Mouse (Mus musculus) forebrain, embryonic 11.5 days (tissue): Measurements from ENCODE around the gene Zfp52. TPM values are rescaled to one million over a fixed set of nuclear protein-coding genes. Genes with fewer than 3 reads are reported as not detected.

Source experiments
- ATAC-seq: fragments of 200-750 bp; cut with Nextera tagmentation; replicated peaks from 2 replicates; pipeline ENCODE4 v1.8.0; 2017; ENCODE audit warnings: moderate TSS enrichment; ENCODE audit not compliant: low FRiP score
- DNase-seq: peaks from one replicate; pipeline ENCODE4 v3.0.0-alpha.2; 2017; ENCODE audit warnings: low spot score
- H3K27ac ChIP-seq: fragments of 300-500 bp; sonication (generic); 2 replicates; pipeline ENCODE4 v1.5.1; 2014; ENCODE audit warnings: low read depth, low read length
- H3K27me3 ChIP-seq: fragments of 300-500 bp; sonication (generic); 2 replicates; pipeline ENCODE4 v1.6.1; 2014; ENCODE audit warnings: mild to moderate bottlenecking, low read length, mixed read lengths; ENCODE audit not compliant: control insufficient read depth, insufficient read depth
- H3K36me3 ChIP-seq: fragments of 300-500 bp; sonication (generic); 2 replicates; pipeline ENCODE4 v1.6.1; 2014; ENCODE audit warnings: mild to moderate bottlenecking, low read length, moderate library complexity, mixed read lengths; ENCODE audit not compliant: control insufficient read depth, insufficient read depth
- H3K4me1 ChIP-seq: fragments of 300-500 bp; sonication (generic); replicated peaks from 2 replicates; pipeline ENCODE4 v1.6.1; 2014; ENCODE audit warnings: low read length, mixed read lengths; ENCODE audit not compliant: control insufficient read depth, insufficient read depth
- H3K4me2 ChIP-seq: fragments of 300-500 bp; sonication (generic); 2 replicates; pipeline ENCODE4 v1.6.1; 2014; ENCODE audit warnings: low read depth, mild to moderate bottlenecking, low read length, moderate library complexity, mixed read lengths; ENCODE audit not compliant: severe bottlenecking
- H3K4me3 ChIP-seq: fragments of 300-500 bp; sonication (generic); 2 replicates; pipeline ENCODE4 v1.5.1; 2014; ENCODE audit warnings: low read depth, low read length
- H3K9ac ChIP-seq: fragments of 300-500 bp; sonication (generic); 2 replicates; pipeline ENCODE4 v1.6.1; 2014; ENCODE audit warnings: low read length
- H3K9me3 ChIP-seq: fragments of 300-500 bp; sonication (generic); 2 replicates; pipeline ENCODE4 v1.6.1; 2016; ENCODE audit warnings: low read length, mixed read lengths; ENCODE audit not compliant: control insufficient read depth
- WGBS: fragments of 180-500 bp; shearing (Covaris S2); extraction: QIAGEN DNeasy Blood & Tissue Kit; methylation state at CpG from one replicate; pipeline ENCODE4 v1.1.7; 2014; 5-methylcytosine and 5-hydroxymethylcytosine counted together
- polyA plus RNA-seq: library from polyadenylated mRNA; unstranded; fragments of >200 nt; fragmentation: Nextera tagmentation; extraction: Ambion mirVana; gene quantifications from 2 replicates; pipeline ENCODE4 v1.2.1, GENCODE M21; 2014

Zfp52 gene
- polyA plus RNA-seq, 1 experiment from 2014 or later: 1.3 TPM

DNA sequence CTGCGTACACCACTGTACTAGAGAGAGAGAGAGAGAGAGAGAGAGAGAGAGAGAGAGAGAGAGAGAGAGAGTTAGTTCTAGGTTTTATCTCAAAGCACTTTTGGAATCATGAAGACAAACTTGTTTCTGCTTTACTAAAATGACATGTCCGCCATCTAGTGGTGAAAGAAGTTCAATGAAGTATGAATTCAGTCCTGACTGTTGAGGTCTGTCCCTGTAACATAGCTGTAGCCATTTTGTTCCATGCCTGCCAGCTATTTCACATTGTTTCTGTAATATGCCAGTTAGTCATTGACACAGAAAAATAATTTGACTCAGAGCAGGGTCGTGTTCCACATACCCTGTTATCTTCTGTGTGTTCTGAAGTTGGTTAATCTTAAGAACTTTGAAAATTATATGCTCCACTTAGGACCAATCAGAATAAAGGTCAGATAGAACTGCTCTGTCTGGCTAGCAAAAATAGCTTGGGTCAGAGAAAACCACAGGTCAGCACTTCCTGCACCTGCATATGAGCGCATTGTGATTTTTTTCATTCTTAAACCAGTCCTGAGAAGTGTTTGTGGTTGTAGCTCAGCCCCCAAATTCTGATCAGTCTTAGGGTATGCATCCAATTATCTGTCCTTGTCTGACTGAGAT is 761 bp upstream of the Zfp52 start:
- 22% methylated on average over 4 of the region's 4 CpGs for WGBS
- no peaks in the 10 kb centered on the region for H3K9me3 ChIP-seq
- ATAC-seq (peak; percentile 17), DNase-seq (no peak)
- H3K4me2 ChIP-seq: no peak overlapping the region
- H3K27ac ChIP-seq: no peak overlapping the region
- no peak overlapping the region for H3K9ac ChIP-seq
- no peak overlapping the region for H3K4me3 ChIP-seq
- H3K36me3 ChIP-seq: no peaks in the 10 kb centered on the region
- H3K4me1 ChIP-seq: peaks cover 7% of the 10 kb centered on the region; the same call in 1 of the 2 replicates
- H3K27me3 ChIP-seq: no peaks in the 10 kb centered on the region

DNA sequence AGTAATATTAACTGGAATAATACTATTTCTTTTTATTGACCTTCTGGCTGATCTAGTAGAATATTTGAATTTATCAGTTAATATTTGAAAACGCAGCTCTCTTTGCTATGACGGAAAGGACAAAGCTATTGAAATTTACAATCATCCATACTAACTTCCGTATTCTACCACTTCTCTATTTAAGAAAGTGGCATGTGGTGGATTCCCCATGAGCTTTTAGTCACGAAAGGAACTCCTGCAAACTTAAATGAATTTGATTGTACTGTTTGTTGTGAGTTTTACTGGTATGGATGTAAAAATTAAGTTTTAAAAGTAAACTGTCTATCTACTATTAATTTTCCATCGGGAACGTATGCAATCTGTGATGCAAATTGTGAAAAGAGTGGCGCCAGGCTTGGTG is 757 bp downstream of the Zfp52 start:
- Histone ChIP-seq H3K4me1 (peaks cover 7% of the 10 kb centered on the region; the same call in 1 of the 2 replicates), H3K27ac (no peak overlapping the region), H3K27me3 (no peaks in the 10 kb centered on the region), H3K4me3 (peak overlapping the region; percentile 41; the same call in 1 of the 2 replicates), H3K9ac (peak overlapping the region; percentile 56), H3K4me2 (peak overlapping the region; percentile 65; the same call in 1 of the 2 replicates), H3K9me3 (no peaks in the 10 kb centered on the region), H3K36me3 (no peaks in the 10 kb centered on the region)
- 38% methylated on average over 7 of the region's 7 CpGs for WGBS
- ATAC-seq: no peak
- DNase-seq: no peak

DNA sequence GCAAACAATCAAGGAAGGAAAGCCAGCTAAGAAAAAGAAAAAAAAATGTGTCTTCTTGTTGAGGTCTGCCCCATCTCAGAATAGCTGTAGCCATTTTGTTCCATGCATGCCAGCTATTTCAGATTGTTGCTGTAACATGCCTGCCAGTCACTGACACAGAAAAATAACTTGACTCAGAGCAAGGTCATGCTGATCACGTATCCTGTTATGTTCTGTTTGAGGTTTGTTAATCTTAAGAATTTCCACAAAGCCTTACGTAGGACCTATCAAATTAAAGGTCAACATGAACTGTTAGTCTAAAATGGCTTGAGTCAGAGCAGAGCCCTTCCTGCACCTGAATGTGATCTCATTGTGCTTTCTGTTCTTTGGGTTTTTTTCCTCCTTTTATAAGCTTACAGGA is 1.3 kb downstream of the Zfp52 start:
- Histone ChIP-seq H3K27me3 (no peaks in the 10 kb centered on the region), H3K9me3 (no peaks in the 10 kb centered on the region), H3K27ac (no peak overlapping the region), H3K4me1 (peaks cover 7% of the 10 kb centered on the region; the same call in 1 of the 2 replicates), H3K9ac (no peak overlapping the region), H3K4me2 (no peak overlapping the region), H3K36me3 (no peaks in the 10 kb centered on the region), H3K4me3 (no peak overlapping the region)
- ATAC-seq (no peak), DNase-seq (no peak)
- WGBS: 83% methylated on average over 2 of the region's 2 CpGs

DNA sequence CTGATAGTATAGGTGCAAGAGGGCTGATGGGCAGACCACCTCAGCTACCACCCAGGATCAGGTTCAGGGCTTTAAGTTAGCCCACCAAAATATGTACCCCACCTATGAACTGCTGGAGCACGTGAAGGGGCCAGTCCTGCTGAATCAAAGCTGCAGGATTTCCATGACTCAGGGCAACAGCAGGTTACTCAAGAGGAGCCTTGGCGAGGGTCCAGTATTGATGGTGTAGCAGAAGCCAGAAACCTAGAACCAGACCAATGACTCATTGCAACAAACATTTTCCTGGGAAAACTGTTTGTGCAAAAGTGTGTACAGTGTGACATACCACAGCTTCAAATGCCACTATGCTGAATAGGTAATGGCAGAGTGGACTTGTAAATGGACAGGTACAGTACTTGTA is 22.5 kb downstream of the Zfp52 start:
- Histone ChIP-seq H3K36me3 (no peaks in the 10 kb centered on the region), H3K9ac (no peak overlapping the region), H3K27ac (no peak overlapping the region), H3K4me1 (no peaks in the 10 kb centered on the region), H3K27me3 (no peaks in the 10 kb centered on the region), H3K4me2 (no peak overlapping the region), H3K4me3 (no peak overlapping the region), H3K9me3 (no peaks in the 10 kb centered on the region)
- ATAC-seq (no peak), DNase-seq (no peak)
- WGBS: 93% methylated on average over 2 of the region's 2 CpGs

DNA sequence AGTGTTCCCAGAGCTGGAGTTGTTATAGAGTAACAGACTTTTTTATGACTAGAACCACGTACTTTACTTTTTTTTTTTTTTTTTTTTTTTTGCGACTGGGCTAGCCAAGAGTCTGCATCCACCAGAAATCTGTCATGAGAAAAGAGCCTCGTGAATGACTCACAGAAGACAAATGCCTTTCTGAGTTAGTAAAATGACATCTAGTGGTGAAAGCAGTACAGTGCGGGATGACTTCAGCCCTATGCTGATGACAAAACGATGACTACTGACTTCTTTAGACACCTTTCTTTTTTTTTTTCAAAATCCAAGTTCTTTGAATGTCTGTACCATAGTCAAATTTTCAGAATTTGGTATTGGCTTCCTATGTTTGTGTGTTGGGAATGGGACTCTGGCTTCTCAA is 30.9 kb downstream of the Zfp52 start:
- peak overlapping the region; percentile 56 for H3K9ac ChIP-seq
- peak overlapping the region; percentile 52 for H3K4me2 ChIP-seq
- no peaks in the 10 kb centered on the region for H3K9me3 ChIP-seq
- no peaks in the 10 kb centered on the region for H3K27me3 ChIP-seq
- 8% methylated on average over 5 of the region's 5 CpGs for WGBS
- ATAC-seq (peak; percentile 74), DNase-seq (no peak)
- no peaks in the 10 kb centered on the region for H3K36me3 ChIP-seq
- H3K4me3 ChIP-seq: peak overlapping the region; percentile 40
- H3K27ac ChIP-seq: peak overlapping the region; percentile 54; the same call in 1 of the 2 replicates
- H3K4me1 ChIP-seq: 0 out of 2 replicates have a peak, but pooled peaks cover 2% of the 10 kb centered on the region

DNA sequence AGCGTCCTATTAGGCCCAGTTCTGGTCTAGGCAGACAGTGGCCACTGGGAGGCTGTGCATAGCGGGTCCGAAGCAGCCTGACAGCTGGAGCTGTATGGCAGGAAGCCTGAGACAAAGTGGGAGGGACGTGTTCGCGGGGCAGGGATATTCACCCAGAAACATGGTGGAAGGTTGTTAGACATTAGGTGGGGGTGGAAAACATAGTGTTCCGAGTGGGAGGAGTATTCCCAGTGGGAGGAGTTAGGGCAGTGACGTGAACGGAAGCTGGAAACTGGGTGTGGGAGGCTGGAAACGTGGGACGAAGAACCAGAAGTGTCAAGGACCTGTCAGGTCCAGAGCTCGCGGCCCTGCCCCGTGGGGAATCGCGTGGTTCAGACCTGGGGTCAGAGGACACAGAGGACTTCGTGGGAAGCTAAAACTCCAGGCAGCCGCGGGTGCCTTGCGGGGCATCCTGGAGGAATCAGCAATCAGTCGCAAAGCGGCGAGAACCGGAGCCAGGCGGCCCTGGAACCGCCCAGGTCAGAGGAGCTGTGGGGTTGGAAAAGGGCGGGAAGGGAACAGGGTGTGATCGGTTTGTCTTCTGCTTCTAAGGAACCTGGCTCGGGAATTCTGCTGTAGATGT is 31.5 kb downstream of the Zfp52 start, which contains the start of gene Zfp948:
Zfp948 (plus strand) TSS at position 281 of the 622 bp plus-strand sequence.
- peak within 1 kb of the TSS; percentile 56 for H3K9ac ChIP-seq
- peak; percentile 94 for ATAC-seq
- WGBS: under 1% methylated on average over 29 of the region's 29 CpGs

DNA sequence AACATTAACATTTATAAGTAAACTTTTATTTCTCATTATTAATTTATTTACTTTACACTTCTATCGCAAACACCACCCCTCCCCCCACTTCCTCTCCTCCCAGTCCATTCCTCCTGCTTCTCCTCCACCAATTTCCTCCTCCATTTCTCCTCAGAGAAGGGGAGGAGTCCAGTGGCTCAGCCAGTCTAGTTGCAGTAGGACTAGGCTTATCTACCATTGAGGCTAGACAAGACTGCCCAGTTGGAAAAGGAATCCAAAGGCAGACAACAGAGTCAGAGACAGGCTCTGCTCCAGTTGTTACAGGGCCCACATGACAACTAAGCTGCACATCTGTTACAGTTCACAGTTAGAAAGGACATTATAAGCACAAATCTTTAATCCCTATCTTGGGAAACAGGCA is 32.4 kb downstream of the Zfp52 start:
- DNase-seq: peak; percentile 51
- Histone ChIP-seq H3K36me3 (no peaks in the 10 kb centered on the region), H3K9me3 (no peaks in the 10 kb centered on the region), H3K9ac (no peak overlapping the region), H3K4me3 (peak overlapping the region; percentile 40), H3K4me1 (0 out of 2 replicates have a peak, but pooled peaks cover 2% of the 10 kb centered on the region), H3K27ac (no peak overlapping the region), H3K27me3 (no peaks in the 10 kb centered on the region), H3K4me2 (peak overlapping the region; percentile 48)
- 0 out of 2 replicates have a peak, but pooled peaks have one; percentile 11 for ATAC-seq
- 68% methylated on average over 1 of the region's 1 CpGs for WGBS

More for the DNA sequence above, 31.5 kb downstream of the Zfp52 start, which contains the start of gene Zfp948:
- Histone ChIP-seq H3K27me3 (no peaks in the 10 kb centered on the region), H3K4me3 (peak within 1 kb of the TSS; percentile 40), H3K4me1 (0 out of 2 replicates have a peak, but pooled peaks cover 2% of the 10 kb centered on the region), H3K4me2 (peak within 1 kb of the TSS; percentile 52), H3K27ac (peak within 1 kb of the TSS; percentile 54; the same call in 1 of the 2 replicates), H3K9me3 (no peaks in the 10 kb centered on the region), H3K36me3 (no peaks in the 10 kb centered on the region)
- peak; percentile 85 for DNase-seq

DNA sequence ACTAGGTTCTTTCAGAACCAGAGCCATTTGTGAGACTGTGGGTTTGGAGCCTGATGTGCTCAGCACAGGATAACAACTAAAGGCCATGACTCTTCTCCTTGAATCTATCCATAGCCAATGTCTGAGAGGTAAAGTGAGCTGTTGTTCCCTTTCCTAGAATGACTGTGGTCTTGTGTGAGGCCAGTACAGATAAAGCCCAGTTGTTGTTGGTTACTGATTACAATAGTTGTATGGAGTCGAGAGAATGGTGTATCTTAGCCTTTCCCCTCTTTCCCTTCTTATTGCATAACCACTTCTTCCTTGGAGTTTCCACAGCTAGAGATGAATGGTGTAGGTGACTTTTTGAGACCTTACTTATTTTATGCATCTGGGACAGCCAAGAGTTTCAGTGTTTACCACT is 43.7 kb downstream of the Zfp52 start:
- no peaks in the 10 kb centered on the region for H3K27me3 ChIP-seq
- no peaks in the 10 kb centered on the region; the same call in 1 of the 2 replicates for H3K36me3 ChIP-seq
- DNase-seq: no peak
- no peak overlapping the region for H3K4me3 ChIP-seq
- no peaks in the 10 kb centered on the region for H3K4me1 ChIP-seq
- no peak overlapping the region for H3K9ac ChIP-seq
- no peak overlapping the region for H3K4me2 ChIP-seq
- H3K9me3 ChIP-seq: no peaks in the 10 kb centered on the region; the same call in 1 of the 2 replicates
- H3K27ac ChIP-seq: no peak overlapping the region
- no peak for ATAC-seq
- WGBS: 81% methylated on average over 1 of the region's 1 CpGs
